Mouse (Mus musculus) G1E (cell line): ENCODE measurements around the gene Gm10031.

Experiments used
- CTCF ChIP-seq: IDR thresholded peaks from 2 replicates; pipeline ENCODE4 v1.5.1; 2012; ENCODE audit warnings: low read depth, low read length, inconsistent platforms, mixed read lengths
- GATA1 ChIP-seq: IDR thresholded peaks from 2 replicates; pipeline ENCODE4 v1.6.1; 2012; ENCODE audit warnings: borderline replicate concordance, low read length, inconsistent platforms, mixed read lengths
- GATA2 ChIP-seq: IDR thresholded peaks from 2 replicates; pipeline ENCODE4 v1.6.1; 2012; ENCODE audit warnings: low read depth, low read length, inconsistent platforms, borderline replicate concordance
- POLR2AphosphoS5 ChIP-seq: IDR thresholded peaks from 2 replicates; pipeline ENCODE4 v1.6.1; 2012; ENCODE audit warnings: low read depth, low read length, inconsistent platforms; ENCODE audit not compliant: insufficient replicate concordance

- TF ChIP-seq CTCF (no peak), POLR2AphosphoS5 (no peak), GATA1 (no peak), GATA2 (no peak)
These were observed 47.3 kb upstream of the Gm10031 start for GRCm38 (mm10) chr1:156476535-156476934.
